Mouse (Mus musculus) stomach, postnatal 0 days (tissue): ENCODE data around the gene Gm20683.

Experiments used
- CTCF ChIP-seq: IDR thresholded peaks from 2 replicates; pipeline ENCODE4 v1.5.1; 2016; ENCODE audit warnings: antibody characterized with exemption, low read depth, mild to moderate bottlenecking, moderate library complexity
- EP300 ChIP-seq: optimal IDR thresholded peaks from 2 replicates; pipeline ENCODE3; 2016; ENCODE audit warnings: antibody characterized with exemption

DNA sequence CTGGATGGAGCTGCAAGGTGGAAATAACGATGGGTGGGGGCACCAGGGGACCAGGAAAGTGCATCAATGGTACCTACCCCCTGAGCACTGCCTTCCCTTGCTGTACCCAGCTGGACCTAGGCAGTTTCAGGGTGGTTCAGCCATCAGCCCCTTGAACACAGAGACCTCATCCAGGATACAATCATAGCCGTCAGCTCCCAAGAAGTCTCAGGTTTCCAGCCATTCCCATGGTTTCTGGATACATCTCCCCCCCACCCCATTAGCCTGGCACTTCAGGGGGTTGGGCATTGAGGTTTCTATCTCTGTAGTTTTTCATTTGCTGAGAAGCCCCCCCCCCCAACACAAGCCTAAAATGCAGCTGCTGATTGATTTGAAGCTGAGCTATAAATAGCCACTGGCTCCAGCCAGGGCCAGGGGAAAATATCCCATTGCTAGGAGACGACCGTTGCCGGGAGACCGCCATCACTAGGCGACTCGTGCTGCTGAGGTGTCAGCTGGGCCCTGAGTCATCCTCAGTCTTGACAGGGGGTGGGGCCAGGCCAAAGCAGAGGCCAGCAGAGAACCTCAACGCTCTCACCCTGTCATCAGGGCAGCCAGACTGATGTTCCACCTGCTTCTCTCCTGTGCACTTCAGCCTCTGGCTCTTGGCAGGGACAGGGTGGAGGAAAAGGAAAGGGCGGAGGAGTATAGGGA lies 38.6 kb downstream of the Gm20683 start:
- TF ChIP-seq CTCF = no peak
- TF ChIP-seq EP300 = no peak
